Mouse (Mus musculus) myocyte (in vitro differentiated cells): ENCODE measurements around the gene Ptpn22.

Experiments used
- CEBPB ChIP-seq: IDR thresholded peaks from 2 replicates; pipeline ENCODE4 v1.6.1; 2011; ENCODE audit warnings: mild to moderate bottlenecking, moderate library complexity; ENCODE audit not compliant: poor library complexity, insufficient read depth, severe bottlenecking
- E2F4 ChIP-seq: IDR thresholded peaks from one replicate; pipeline ENCODE4 v1.6.1; 2011; ENCODE audit warnings: mild to moderate bottlenecking, control low read depth, moderate library complexity; ENCODE audit not compliant: insufficient read depth
- MAX ChIP-seq: IDR thresholded peaks from one replicate; pipeline ENCODE4 v1.6.1; 2011; ENCODE audit warnings: low read depth, mild to moderate bottlenecking, control low read depth
- MYOD1 ChIP-seq, 3 experiments: IDR thresholded peaks; one replicate each; pipeline ENCODE4 v1.6.1; 2011; ENCODE audit warnings: control low read depth in 2 of 3, low read depth in 2 of 3, mild to moderate bottlenecking in 2 of 3, moderate library complexity in 1 of 3; ENCODE audit not compliant: insufficient read length in 2 of 3, control insufficient read depth in 1 of 3
- MYOG ChIP-seq, 3 experiments: IDR thresholded peaks; one replicate each; pipeline ENCODE4 v1.6.1; 2011; ENCODE audit warnings: control low read depth in 2 of 3, low read depth in 2 of 3, mild to moderate bottlenecking in 2 of 3; ENCODE audit not compliant: insufficient read length in 2 of 3, control insufficient read depth in 1 of 3, insufficient read depth in 1 of 3
- POLR2A ChIP-seq: IDR thresholded peaks from one replicate; pipeline ENCODE4 v1.6.1; 2011; ENCODE audit warnings: low read depth, mild to moderate bottlenecking, control low read depth, moderate library complexity; ENCODE audit not compliant: insufficient read length
- POLR2AphosphoS2 ChIP-seq: IDR thresholded peaks from one replicate; pipeline ENCODE4 v1.6.1; 2011; ENCODE audit warnings: low read depth, control low read depth; ENCODE audit not compliant: insufficient read length
- REST ChIP-seq: IDR thresholded peaks from one replicate; pipeline ENCODE4 v1.6.1; 2011; ENCODE audit warnings: mild to moderate bottlenecking, control low read depth, moderate library complexity; ENCODE audit not compliant: insufficient read depth, insufficient read length
- SRF ChIP-seq: IDR thresholded peaks from one replicate; pipeline ENCODE4 v1.6.1; 2011; ENCODE audit warnings: low read depth; ENCODE audit not compliant: control insufficient read depth, insufficient read length
- TCF12 ChIP-seq: IDR thresholded peaks from one replicate; pipeline ENCODE4 v1.6.1; 2011; ENCODE audit warnings: mild to moderate bottlenecking, control low read depth; ENCODE audit not compliant: poor library complexity, insufficient read depth, severe bottlenecking
- TCF3 ChIP-seq: IDR thresholded peaks from one replicate; pipeline ENCODE4 v1.6.1; 2011; ENCODE audit warnings: low read depth, control low read depth; ENCODE audit not compliant: insufficient read length
- USF1 ChIP-seq: IDR thresholded peaks from one replicate; pipeline ENCODE4 v1.6.1; 2011; ENCODE audit warnings: low read depth, mild to moderate bottlenecking, control low read depth, moderate library complexity

DNA sequence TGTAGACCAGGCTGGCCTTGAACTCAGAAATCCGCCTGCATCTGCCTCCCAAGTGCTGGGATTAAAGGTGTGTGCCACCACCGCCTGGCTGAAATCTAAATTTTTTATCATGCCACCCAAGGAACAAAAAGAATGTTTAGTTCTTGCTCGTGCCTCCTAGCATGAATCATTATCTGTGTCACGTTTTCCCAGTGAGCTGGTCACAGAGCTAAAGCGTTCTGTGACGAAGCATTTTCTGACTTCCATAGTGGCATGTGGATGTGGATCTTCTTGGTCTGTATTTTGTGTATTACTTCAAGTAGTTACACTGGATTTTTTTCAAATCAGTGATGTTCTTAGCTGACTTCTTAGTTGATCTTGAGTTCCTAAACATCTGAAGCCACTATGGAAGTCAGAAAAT lies 48.6 kb upstream of the Ptpn22 start:
- TF ChIP-seq REST (no peak), TCF12 (no peak), SRF (no peak), POLR2A (no peak), POLR2AphosphoS2 (no peak), USF1 (no peak), MAX (no peak), TCF3 (no peak), E2F4 (no peak), MYOD1 (IDR thresholded peaks at IDR 0.05; ENCODE audit: control insufficient read depth in 1 of 3, insufficient read length in 2 of 3, low read depth in 2 of 3) (no peak), CEBPB (no peak), MYOG (IDR thresholded peaks at IDR 0.05; ENCODE audit: control insufficient read depth in 1 of 3, insufficient read depth in 1 of 3, insufficient read length in 2 of 3, low read depth in 2 of 3) (no peak)
